Mouse (Mus musculus): ENCODE measurements around the gene Smarcd2.

- TF ChIP-seq CTCF (IDR thresholded peaks at IDR 0.05; ENCODE audit: control insufficient read depth, insufficient read depth, low read length) (no peak), POLR2A (IDR thresholded peaks at IDR 0.05; ENCODE audit: borderline replicate concordance, control insufficient read depth, low read depth, low read length) (peak; percentile 75; the same call in 1 of the 2 replicates)
Measured at GRCm38 (mm10) chr11:106216730-106217490, 55.9 kb downstream of the Smarcd2 start, which contains the start of gene Ddx42.

Measured in bone marrow, adult 2 months (tissue).